Mouse (Mus musculus) intestine, embryonic 16.5 days (tissue): ENCODE data around the gene Tec. TPM values are rescaled to one million over a fixed set of nuclear protein-coding genes. Genes with fewer than 3 reads are reported as not detected.

Experiments
- ATAC-seq: fragments of 200-750 bp; cut with Nextera tagmentation; 2 replicates; pipeline ENCODE4 v1.8.0; 2017; ENCODE audit warnings: moderate TSS enrichment, moderate library complexity
- H3K27ac ChIP-seq: fragments of 300-500 bp; sonication (generic); 2 replicates; pipeline ENCODE4 v1.5.1; 2014; ENCODE audit warnings: mild to moderate bottlenecking, low read length
- H3K27me3 ChIP-seq: fragments of 300-500 bp; sonication (generic); replicated peaks from 2 replicates; pipeline ENCODE4 v1.6.1; 2014; ENCODE audit warnings: low read length, control low read depth, mixed read lengths; ENCODE audit not compliant: control insufficient read depth, insufficient read depth
- H3K36me3 ChIP-seq: fragments of 300-500 bp; sonication (generic); 2 replicates; pipeline ENCODE4 v1.6.1; 2014; ENCODE audit warnings: low read length, control low read depth; ENCODE audit not compliant: control insufficient read depth, insufficient read depth
- H3K4me1 ChIP-seq: fragments of 300-500 bp; sonication (generic); 2 replicates; pipeline ENCODE4 v1.6.1; 2014; ENCODE audit warnings: low read length, control low read depth, mixed read lengths; ENCODE audit not compliant: control insufficient read depth, insufficient read depth
- H3K4me2 ChIP-seq: fragments of 300-500 bp; sonication (generic); 2 replicates; pipeline ENCODE4 v1.6.1; 2014; ENCODE audit warnings: low read depth, low read length, control low read depth
- H3K4me3 ChIP-seq: fragments of 300-500 bp; sonication (generic); 2 replicates; pipeline ENCODE4 v1.5.1; 2014; ENCODE audit warnings: mild to moderate bottlenecking, low read length
- H3K9ac ChIP-seq: fragments of 300-500 bp; sonication (generic); 2 replicates; pipeline ENCODE4 v1.6.1; 2014; ENCODE audit warnings: low read depth, low read length
- H3K9me3 ChIP-seq: fragments of 300-500 bp; sonication (generic); 2 replicates; pipeline ENCODE4 v1.6.1; 2016; ENCODE audit warnings: low read length, control low read depth; ENCODE audit not compliant: control insufficient read depth
- WGBS: fragments of 180-500 bp; shearing (Covaris S2); extraction: QIAGEN DNeasy Blood & Tissue Kit; methylation state at CpG from one replicate; pipeline ENCODE4 v1.1.7; 2014; 5-methylcytosine and 5-hydroxymethylcytosine counted together
- polyA plus RNA-seq: library from polyadenylated mRNA; unstranded; fragments of >200 nt; fragmentation: Nextera tagmentation; extraction: Ambion mirVana; gene quantifications from 2 replicates; pipeline ENCODE4 v1.2.1, GENCODE M21; 2015

Gene Tec
- polyA plus RNA-seq, 1 experiment from 2014 or later: 14.9 TPM

DNA sequence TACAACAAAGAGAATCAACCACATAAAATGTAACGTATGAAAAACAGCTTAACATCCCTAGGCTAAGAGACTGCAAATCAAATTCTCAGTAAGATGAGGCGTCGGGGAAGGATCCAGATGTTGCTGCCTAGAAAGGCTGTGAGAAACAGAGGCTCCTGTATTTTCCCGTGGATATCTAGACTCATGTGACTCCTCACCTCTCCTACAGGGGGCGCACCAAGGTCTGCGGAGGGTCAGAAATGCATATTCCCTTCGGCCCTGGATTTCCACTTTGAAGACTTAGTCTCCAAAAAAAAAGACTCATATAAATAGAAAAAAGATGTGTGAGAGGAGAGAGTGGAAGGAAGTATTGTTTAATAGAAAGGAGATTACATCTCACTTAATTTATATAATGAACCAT lies 147.7 kb downstream of the Tec start:
- Histone ChIP-seq H3K27ac (no peak overlapping the region), H3K4me1 (no peaks in the 10 kb centered on the region), H3K9ac (no peak overlapping the region), H3K36me3 (no peaks in the 10 kb centered on the region), H3K4me2 (no peak overlapping the region), H3K4me3 (no peak overlapping the region), H3K9me3 (no peaks in the 10 kb centered on the region), H3K27me3 (no peaks in the 10 kb centered on the region)
- ATAC-seq: no peak
- WGBS: 66% methylated on average over 7 of the region's 7 CpGs

DNA sequence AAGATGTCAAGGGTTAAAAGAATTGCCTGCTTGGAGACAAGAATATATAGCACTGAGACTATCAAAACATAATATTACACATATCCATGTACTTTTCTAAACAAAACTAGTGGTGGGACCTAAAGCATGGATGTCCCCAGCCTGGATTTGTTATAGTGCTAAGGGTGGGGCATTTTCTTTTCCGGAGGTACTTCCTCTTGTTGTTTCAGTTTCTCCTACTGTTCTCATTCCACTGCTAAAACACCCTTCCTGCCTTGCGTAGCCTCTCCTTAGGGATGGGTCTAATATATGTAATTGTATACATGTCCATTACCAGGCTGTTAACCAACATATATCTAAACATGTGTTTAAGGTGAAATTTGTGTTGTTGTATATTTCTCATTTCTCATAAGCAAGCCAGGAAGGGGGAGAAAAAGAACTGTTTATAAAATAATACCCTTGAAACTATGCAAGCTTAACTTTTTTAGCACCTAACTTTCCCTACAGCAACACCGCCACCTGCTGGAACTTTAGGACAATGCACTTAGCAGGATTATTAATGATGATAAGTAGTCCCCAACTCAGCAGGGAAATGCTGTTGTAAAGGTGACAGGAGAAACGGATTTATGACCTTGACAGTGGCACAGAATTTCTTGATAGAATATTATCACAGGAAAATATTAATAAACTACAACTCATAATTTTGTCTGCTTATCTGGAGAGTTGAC lies 157.6 kb downstream of the Tec start:
- no peaks in the 10 kb centered on the region for H3K27me3 ChIP-seq
- no peaks in the 10 kb centered on the region for H3K36me3 ChIP-seq
- no peak overlapping the region for H3K4me3 ChIP-seq
- WGBS: 23% methylated on average over 4 of the region's 4 CpGs
- H3K4me2 ChIP-seq: no peak overlapping the region
- peaks cover 7% of the 10 kb centered on the region; the same call in 1 of the 2 replicates for H3K4me1 ChIP-seq
- no peaks in the 10 kb centered on the region for H3K9me3 ChIP-seq
- no peak overlapping the region for H3K9ac ChIP-seq
- H3K27ac ChIP-seq: no peak overlapping the region
- peak; percentile 51 for ATAC-seq

GRCm38 (mm10) chr5:72709976-72710375 lies 158.3 kb downstream of the Tec start:
- Histone ChIP-seq H3K4me2 (no peak overlapping the region), H3K9ac (no peak overlapping the region), H3K9me3 (0 out of 2 replicates have a peak, but pooled peaks cover 3% of the 10 kb centered on the region), H3K4me3 (no peak overlapping the region), H3K4me1 (peaks cover 7% of the 10 kb centered on the region; the same call in 1 of the 2 replicates), H3K27ac (0 out of 2 replicates have a peak overlapping the region, but pooled peaks have one; percentile 28), H3K36me3 (no peaks in the 10 kb centered on the region), H3K27me3 (no peaks in the 10 kb centered on the region)
- 81% methylated on average over 9 of the region's 9 CpGs for WGBS
- ATAC-seq: peak; percentile 98

DNA sequence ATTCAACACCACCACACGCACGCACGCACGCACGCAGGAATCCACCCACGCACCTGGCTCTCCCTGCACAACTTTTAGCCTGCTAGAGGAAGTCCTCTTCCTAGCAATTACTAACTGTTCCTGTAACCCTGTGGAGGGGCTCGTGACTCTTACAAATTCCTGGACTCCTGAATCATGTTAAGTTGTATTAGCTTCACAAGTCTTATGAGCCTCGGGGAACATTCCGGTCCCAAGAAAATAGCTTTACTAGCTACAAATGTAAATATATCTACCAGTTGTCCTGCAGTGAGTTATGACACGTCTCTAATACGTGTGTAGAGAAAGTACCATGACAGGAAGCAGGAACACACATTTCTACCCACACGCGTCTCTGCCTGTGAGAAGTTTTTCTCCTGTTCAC lies 158.8 kb downstream of the Tec start:
- ATAC-seq: peak; percentile 45
- no peaks in the 10 kb centered on the region for H3K36me3 ChIP-seq
- no peak overlapping the region for H3K4me3 ChIP-seq
- 75% methylated on average over 13 of the region's 13 CpGs for WGBS
- H3K4me2 ChIP-seq: no peak overlapping the region
- 0 out of 2 replicates have a peak overlapping the region, but pooled peaks have one; percentile 28 for H3K27ac ChIP-seq
- peaks cover 7% of the 10 kb centered on the region; the same call in 1 of the 2 replicates for H3K4me1 ChIP-seq
- no peak overlapping the region for H3K9ac ChIP-seq
- no peaks in the 10 kb centered on the region for H3K27me3 ChIP-seq
- 0 out of 2 replicates have a peak, but pooled peaks cover 3% of the 10 kb centered on the region for H3K9me3 ChIP-seq

DNA sequence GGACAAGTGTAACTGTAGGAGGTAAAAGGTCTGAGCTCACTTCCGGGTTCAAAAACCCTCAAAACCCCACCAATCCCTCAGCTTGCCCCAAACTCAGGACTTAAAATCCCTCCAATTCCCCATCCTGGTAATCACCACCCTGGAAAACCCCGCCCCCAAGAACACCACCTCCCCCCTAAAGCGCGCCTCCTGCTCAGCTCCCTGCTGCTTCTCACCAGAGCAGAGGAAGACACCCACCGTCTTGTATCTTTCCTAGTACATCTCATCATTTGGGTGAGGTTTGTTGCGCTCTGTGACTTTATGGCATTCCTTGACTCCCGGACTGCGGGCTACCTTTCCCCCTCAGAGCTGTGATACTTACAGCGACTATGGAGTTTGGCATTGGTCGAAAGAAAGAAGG lies 161.6 kb downstream of the Tec start:
- no peak overlapping the region for H3K4me3 ChIP-seq

GRCm38 (mm10) chr5:72706095-72706494 lies 162.2 kb downstream of the Tec start:
- ATAC-seq: no peak

More for the DNA sequence above, 161.6 kb downstream of the Tec start:
- 64% methylated on average over 10 of the region's 10 CpGs for WGBS
- Histone ChIP-seq H3K4me2 (no peak overlapping the region), H3K27ac (no peak overlapping the region), H3K9me3 (0 out of 2 replicates have a peak, but pooled peaks cover 3% of the 10 kb centered on the region), H3K9ac (no peak overlapping the region), H3K36me3 (no peaks in the 10 kb centered on the region), H3K4me1 (peaks cover 7% of the 10 kb centered on the region; the same call in 1 of the 2 replicates), H3K27me3 (no peaks in the 10 kb centered on the region)
- ATAC-seq: no peak

More at GRCm38 (mm10) chr5:72706095-72706494, 162.2 kb downstream of the Tec start:
- 0 out of 2 replicates have a peak, but pooled peaks cover 3% of the 10 kb centered on the region for H3K9me3 ChIP-seq
- H3K27me3 ChIP-seq: no peaks in the 10 kb centered on the region
- no peak overlapping the region for H3K4me3 ChIP-seq
- no peak overlapping the region for H3K4me2 ChIP-seq
- H3K27ac ChIP-seq: no peak overlapping the region
- H3K9ac ChIP-seq: no peak overlapping the region
- WGBS: 63% methylated on average over 10 of the region's 10 CpGs
- no peaks in the 10 kb centered on the region for H3K36me3 ChIP-seq
- H3K4me1 ChIP-seq: peaks cover 7% of the 10 kb centered on the region; the same call in 1 of the 2 replicates

Other genes starting within 250 kb of the Tec start
- not detected in 2 replicates for gene Cnga1, start 224.2 kb downstream of the Tec start, polyA plus RNA-seq
- 34.5 and 37.7 TPM in 2 replicates for gene Nipal1, start 220.7 kb downstream of the Tec start, polyA plus RNA-seq
- 0.48 and 0.54 TPM in 2 replicates for gene Txk, start 115.7 kb downstream of the Tec start, polyA plus RNA-seq
- 7.8 and 9.1 TPM in 2 replicates for gene Slain2, start 45.8 kb upstream of the Tec start, polyA plus RNA-seq
- not detected in 2 replicates for gene Gm10135, start 106.2 kb upstream of the Tec start, polyA plus RNA-seq
- 8.2 and 12.0 TPM in 2 replicates for gene Slc10a4, start 138.4 kb upstream of the Tec start, polyA plus RNA-seq